ENCODE assay signal across 22 mouse cellular contexts in genomic region chr11:52258711-52259110, GRCm38 (mm10). TPM values are rescaled to one million over a fixed set of nuclear protein-coding genes. Genes with fewer than 3 reads are reported as not detected.
"Had no signal": no experiment of that assay in that cellular context is flagged by ENCODE, and none has a peak within 500 bp of the region (broad histone marks: within the 10 kb centered on the region; RNA-seq: fewer than 3 reads in every experiment).

No protein-coding gene starts in this region.

- H3K4me1 ChIP-seq: midbrain, embryonic 10.5 days; neural tube, embryonic 15.5 days had no signal

- DNase-seq: kidney, postnatal 14 days; liver, embryonic 13.5 days; lung, adult 2 months; midbrain, embryonic 14.5 days; right cerebral cortex, adult 18-20 months had no signal

- H3K27ac ChIP-seq: kidney, embryonic 15.5 days; left cerebral cortex, adult 2 months; limb, embryonic 15.5 days; liver, embryonic 13.5 days; midbrain, embryonic 10.5 days; neural tube, embryonic 15.5 days had no signal

- H3K36me3 ChIP-seq: liver, embryonic 13.5 days; neural tube, embryonic 15.5 days had no signal

- H3K27me3 ChIP-seq: kidney, embryonic 15.5 days; limb, embryonic 15.5 days; liver, embryonic 13.5 days; neural tube, embryonic 15.5 days had no signal

- H3K4me3 ChIP-seq: kidney, embryonic 15.5 days; left cerebral cortex, adult 2 months; limb, embryonic 15.5 days; liver, embryonic 13.5 days; midbrain, embryonic 10.5 days; myocyte; neural tube, embryonic 15.5 days had no signal

RNA-seq across cellular contexts. Expression of gene Olfr1371, which starts 44.9 kb away (rescaled TPM):
- total RNA-seq: layer of hippocampus, adult 8-10 months; layer of hippocampus, postnatal 14 days; left cerebral cortex, adult 2 months; left cerebral cortex, postnatal 14 days; megakaryocyte, adult 5-6 weeks had no signal
- polyA plus RNA-seq: intestine, embryonic 16.5 days; kidney, adult 2 months; kidney, embryonic 15.5 days; large intestine, adult 2 months; limb, embryonic 11.5 days; limb, embryonic 15.5 days; liver, embryonic 13.5 days; lung, adult 2 months; lung, postnatal 0 days; midbrain, embryonic 10.5 days; midbrain, embryonic 14.5 days; myocyte; neural tube, embryonic 11.5 days; neural tube, embryonic 15.5 days; stomach, embryonic 14.5 days had no signal
